Mouse (Mus musculus): ENCODE results near the gene Taok3.

Taok3 gene

DNA sequence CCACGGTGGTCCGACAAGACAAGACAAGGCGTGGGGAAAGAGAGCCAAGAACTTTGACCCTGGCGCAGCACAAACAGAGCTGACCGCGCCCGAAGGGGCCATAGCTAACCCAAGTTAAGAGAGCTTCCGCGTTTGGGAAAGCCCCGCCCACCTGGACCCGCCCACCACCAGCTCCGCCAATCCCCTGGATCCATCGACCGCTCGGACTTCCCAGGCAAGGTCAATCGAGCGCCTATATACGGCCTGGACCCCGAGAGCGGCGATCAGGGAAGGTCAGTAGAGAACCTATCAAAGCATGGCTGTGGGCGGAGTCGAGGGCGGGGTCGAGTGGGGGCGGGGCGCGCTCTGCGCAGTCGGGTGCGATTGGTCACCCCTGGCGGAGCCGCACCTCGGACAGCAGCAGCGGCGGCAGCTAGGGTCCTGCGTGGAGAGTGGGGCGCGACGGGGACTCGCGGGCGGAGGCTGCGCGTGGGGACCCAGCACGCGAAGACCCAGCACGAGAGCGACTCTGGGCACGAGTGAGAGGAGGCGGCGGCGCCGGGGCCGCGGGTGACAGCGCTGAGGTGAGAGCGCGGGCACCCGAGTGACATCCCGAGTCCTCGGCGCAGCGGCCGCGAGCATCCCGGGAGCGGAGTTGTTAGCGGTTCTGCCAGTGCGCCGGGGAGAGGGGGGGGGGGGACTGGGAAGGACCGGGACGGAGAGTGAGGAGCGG lies at the start of gene Taok3:
TSS of gene Taok3 (plus strand) at position 353 of the 712 bp plus-strand sequence.
- in situ Hi-C loops (cut with MseI, MboI) = loop anchor here (5.0 to 25.0 kb wide), 4 partner anchors 155 to 292 kb away; partner anchors contain the start of gene Ksr2 (in 1 of the 2)

DNA sequence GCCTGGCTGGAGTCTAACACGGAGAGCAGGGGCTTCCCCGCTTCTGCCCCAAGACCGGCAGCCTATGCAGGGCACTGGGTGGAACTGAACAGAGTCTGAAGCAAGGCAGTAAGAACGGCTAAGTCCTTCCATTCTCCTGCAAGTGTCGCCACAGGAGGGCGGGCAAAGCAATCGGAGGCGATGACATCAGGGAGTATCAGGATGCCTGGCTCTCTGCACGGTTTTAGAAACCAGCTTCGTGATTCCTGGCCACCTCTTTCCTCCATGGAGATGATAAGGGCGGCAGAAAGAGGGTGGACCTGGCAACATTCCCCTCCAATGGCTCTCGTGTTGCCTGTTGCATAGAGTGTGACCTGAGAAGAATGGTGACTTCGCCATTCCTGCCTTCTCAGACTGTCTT lies 32.2 kb upstream of the Taok3 start:
- in situ Hi-C loops (cut with MseI, MboI) = no loop called here

DNA sequence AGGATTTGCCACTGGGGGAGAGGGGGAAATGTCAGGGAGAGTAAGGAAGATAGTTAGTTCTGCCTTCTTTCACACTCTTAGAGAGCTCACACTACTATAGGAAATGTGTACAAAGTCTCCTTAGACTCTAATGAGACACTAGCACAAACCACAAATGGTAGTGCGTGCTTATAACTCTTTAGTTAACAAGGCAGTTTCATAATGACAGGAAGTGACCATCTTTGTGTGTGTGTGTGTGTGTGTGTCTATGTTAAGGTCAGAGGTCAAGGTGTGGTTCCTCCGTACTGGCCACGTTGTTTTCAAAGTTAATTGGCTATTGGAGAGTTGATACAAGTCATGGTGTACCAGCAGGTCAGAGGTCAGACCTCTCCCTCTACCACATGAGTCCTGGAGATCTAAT lies 30.8 kb upstream of the Taok3 start:
- in situ Hi-C loops (cut with MseI, MboI) = no loop called here

DNA sequence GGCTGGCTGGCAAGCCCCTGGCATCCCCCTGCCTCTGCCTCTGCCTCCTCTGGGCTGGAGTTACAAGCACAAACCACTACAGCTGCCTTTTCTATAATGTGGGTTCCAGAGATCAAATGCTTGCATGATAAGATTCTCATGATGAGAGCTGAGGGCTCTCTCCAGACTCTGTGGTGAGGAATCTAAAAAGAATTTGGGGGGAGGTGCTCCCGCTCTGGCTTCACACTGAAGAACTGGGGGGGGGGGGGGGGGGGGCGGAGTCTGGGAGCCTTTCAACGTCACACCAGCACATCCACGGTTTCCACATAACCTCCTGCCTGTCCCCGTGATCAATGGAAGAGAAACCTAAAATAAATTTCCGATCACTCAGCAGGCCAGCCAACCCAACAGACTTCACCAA lies 30.1 kb upstream of the Taok3 start:
- in situ Hi-C loops (cut with MseI, MboI) = no loop called here

DNA sequence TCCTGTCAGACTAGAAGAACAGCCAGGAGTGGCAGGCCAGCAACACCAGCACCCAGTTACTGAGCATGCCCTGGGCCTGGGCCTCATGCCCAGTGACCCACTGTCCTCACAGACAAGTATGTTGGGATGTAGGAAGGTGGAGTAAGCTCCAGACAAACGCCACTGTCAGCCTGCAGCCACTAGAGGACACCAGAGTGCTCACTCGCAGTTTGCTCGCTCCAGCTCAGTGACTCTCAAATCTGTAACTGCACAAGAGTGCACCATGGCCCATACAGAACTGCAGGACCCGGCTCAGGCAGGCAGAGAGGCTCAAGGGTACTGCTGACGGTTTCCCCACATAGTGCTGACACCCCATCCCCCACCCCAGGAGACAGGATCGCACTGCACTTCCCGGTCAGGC lies 25.5 kb upstream of the Taok3 start:
- in situ Hi-C loops (cut with MseI, MboI) = no loop called here

DNA sequence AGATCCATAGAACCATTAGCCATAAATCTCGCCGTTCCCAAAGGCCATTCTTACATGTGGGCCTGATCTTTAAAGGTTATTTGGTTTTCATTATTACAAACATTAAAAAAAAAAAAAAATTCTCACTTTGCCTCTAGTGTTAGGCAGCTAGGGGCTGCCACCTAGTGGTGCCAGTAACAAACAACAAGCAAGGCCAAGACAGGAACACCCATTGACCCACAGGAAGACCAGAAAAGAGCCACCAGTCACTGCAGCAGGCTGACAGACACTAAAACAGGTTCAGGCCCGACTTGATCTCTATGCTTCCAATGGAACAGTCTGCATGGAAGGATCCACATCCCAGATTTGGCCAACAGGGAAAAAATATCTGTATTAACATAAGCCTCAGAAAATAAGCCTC lies 23.2 kb upstream of the Taok3 start:
- in situ Hi-C loops (cut with MseI, MboI) = no loop called here

DNA sequence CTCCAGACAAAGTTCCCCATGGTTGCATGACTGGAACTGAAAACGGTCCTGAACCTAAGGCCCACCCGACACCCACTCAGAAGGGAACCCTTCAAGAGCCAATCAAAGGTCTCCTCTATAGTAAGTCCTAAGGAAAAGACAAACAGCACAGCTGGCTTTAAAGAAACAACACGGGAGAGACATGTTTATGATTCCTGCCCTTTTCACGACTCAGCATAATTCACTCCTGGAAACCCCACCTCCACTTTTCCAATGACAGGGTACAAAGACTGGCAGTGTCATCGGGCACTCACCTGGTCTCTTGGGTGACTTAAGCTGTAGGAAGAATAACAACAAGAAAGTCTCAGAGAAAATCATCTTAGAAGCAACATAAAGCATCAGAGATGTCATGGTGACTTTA lies 20.9 kb upstream of the Taok3 start:
- in situ Hi-C loops (cut with MseI, MboI) = no loop called here

DNA sequence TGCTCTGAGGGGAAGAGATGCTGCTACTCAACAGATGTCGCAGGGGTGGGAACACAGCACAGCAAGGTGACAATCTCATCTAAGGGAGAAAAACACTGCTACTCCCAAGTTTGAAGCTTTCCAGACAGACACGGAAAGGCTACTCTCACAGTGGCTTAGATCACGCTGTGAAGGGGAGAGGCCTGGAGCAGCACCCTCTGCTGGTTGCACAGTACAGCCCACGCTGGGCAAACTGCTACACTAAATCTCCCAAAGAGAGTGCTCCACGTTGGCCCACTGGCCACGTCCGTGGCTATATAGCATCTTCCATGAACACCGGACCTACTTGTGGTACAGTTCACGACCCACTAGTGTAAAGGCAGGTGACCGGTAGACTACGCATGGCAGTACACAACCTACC lies 20.2 kb upstream of the Taok3 start:
- in situ Hi-C loops (cut with MseI, MboI) = loop anchor here in 1 of 2 experiments (25.0 kb wide), 1 partner anchor 313 kb away; the partner anchor contains the start of gene Ksr2

DNA sequence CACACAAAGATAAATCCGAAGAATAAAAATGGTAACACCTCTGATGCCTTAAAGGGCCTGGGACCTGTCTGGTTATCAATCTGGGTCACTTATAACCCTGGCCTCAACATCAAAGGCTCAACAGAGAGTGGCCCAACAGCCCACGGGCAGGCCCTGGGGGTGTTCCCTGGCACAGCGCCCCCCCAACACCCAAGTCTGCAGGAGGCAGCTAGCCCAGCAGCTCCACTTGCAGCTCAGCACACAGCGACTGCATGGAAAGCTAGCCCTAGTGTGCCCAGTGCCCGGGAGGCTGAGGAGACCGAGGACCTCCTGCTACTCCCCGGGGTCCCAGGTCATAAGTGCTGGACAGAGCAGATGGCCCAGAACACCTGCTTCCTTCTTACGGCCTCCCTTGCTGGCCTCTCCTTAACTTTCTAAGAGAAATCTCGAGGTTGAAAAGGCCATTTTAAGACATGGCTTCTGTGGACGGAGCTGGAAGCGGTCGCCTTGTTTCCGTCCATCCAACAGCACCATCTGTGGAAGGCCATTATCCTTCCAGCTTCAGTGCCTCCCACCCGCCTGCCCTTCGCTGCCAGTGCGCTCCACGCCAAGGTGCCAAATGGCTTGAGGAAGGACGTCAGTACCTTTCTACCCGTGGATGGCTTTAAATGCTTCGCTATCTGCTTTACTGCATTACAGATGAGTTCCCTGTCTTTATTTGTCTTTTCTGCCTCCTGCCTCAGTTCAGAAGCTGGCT lies 16.6 kb upstream of the Taok3 start:
- in situ Hi-C loops (cut with MseI, MboI) = loop anchor here in 1 of 2 experiments (25.0 kb wide), 1 partner anchor 309 kb away; the partner anchor contains the start of gene Ksr2

DNA sequence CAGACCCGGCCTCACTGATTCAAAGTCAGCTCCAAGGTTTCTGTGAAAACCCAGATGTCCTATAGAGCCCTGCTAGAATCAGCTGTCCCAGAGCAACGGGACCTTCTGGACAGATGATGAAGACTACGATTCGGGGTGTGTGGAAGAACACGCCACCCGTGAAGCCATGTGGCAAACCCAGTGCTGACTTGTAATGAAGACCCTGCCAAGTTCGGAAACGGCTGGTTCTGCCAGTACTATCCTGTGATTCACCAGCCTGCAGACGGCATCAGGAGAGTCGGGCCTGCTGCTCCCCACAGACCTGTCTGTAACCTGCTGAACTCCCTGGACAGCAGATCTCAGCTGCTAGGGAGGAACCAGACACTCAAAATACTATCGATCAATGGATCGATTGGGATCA lies 15.6 kb upstream of the Taok3 start:
- in situ Hi-C loops (cut with MseI, MboI) = loop anchor here in 1 of 2 experiments (25.0 kb wide), 1 partner anchor 308 kb away; the partner anchor contains the start of gene Ksr2

DNA sequence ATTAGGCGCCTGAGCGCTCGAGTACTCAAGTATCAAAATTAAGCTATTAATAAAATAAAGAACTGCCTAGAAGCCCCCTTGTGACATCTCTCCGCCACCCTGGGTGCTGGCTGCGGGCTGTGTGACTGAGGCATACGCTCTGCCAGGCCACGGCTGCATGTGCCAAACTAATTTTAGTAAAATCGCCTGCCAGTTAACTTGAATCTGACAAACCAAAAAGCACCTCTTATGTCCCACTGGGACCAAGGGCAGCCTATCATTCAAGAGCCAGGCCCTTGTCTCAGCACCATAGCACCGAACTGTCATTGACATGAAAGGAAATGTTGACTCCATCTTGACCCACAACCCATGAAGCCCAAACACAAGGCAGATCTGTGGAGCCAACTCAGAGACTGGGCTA lies 14.2 kb upstream of the Taok3 start:
- in situ Hi-C loops (cut with MseI, MboI) = loop anchor here in 1 of 2 experiments (25.0 kb wide), 1 partner anchor 307 kb away; the partner anchor contains the start of gene Ksr2

DNA sequence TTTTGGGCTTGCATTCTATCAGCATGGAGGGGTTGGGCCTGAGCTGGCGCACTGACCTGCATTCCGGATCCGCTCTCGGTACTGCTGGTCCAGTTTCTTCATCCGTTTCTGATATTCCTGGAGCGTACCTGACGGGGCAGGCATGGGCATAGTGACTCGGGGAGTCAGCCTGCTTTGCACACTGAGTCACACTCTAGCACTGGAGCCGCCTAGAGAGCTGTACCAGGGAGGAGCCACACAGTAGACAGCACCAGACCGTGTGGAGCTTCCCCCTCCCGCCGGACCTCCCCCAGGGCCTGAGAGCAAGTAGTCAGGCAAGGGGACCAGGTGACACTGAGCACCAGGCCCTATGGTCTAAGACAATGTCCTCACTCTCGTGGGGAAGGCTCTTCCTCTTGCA lies 11.6 kb upstream of the Taok3 start:
- in situ Hi-C loops (cut with MseI, MboI) = loop anchor here in 1 of 2 experiments (25.0 kb wide), 1 partner anchor 304 kb away; the partner anchor contains the start of gene Ksr2

DNA sequence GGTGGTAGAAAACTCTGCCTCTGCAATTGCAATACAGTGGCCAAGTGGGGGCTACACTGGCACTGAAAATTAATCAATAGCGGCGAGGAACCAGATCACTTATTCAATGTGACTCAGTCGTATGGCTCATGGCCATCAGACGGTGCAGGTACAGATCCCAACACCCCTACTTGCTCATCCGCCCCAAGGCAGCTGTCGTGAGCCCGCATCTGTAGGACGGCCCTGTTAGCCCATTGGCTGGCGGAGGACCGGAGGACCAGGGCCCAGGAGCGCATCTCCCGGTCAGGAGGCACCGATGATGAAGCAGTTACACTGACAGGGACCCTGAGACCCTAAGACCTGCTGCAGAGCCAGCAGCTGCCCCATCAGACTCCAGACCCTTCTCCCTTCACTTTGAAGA lies 11.2 kb upstream of the Taok3 start:
- in situ Hi-C loops (cut with MseI, MboI) = loop anchor here in 1 of 2 experiments (25.0 kb wide), 1 partner anchor 304 kb away; the partner anchor contains the start of gene Ksr2

DNA sequence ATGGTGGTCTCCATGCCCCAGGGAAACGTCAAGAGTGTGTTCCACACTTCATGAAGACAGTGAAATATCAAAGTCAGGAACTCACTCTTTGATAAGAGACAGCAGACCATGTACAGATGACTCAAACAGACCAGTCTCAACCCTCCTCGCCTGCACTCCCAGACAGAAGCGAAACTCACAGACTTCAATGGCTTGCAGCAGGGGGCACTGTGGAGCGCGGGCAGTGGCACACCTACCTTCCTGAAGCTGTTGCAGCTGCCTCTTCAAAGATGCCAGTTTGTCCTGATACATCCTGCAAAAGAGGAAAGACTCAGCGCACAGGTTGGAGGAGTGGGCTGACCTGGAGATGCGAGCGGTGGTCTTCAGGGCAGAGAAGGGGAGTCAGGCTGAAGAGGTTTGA lies 10.4 kb upstream of the Taok3 start:
- in situ Hi-C loops (cut with MseI, MboI) = loop anchor here in 1 of 2 experiments (25.0 kb wide), 1 partner anchor 303 kb away; the partner anchor contains the start of gene Ksr2

DNA sequence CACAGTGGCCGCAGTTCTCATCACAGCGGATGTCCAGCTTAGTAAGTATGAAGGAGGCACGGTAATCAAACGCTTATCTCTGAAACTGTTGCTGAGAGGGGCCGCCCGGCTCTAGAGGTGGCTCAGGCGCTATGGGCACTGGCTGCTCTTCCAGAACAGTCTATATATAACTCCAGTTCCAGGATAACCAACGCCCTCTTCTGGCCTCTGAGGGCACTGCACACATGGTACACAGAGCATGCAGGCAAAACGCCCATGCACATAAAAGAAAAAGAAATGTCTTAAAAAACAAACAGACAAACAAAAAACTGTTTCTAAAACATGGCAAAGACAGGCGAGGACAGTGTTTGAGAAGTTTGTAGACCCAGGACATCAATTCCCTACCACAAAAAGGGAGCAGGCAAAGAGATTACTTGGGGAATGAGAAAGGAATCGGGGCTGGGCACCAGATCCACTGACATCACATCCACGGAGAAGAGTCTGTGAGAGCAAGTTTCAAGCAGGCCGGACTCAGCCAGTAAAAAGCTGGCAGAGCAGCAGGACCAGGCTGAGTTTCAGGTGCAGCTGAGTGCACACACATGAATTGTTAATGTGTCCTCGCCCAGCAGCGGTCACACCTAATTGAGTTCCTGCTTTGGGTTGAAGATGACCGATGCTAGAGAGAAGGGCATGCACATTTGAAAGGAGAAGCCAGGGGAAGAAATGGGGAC lies 8.7 kb upstream of the Taok3 start:
- in situ Hi-C loops (cut with MseI, MboI) = loop anchor here (10.0 to 25.0 kb wide), 3 partner anchors 164 to 301 kb away; partner anchors contain the start of gene Ksr2 (in 1 of the 2)

DNA sequence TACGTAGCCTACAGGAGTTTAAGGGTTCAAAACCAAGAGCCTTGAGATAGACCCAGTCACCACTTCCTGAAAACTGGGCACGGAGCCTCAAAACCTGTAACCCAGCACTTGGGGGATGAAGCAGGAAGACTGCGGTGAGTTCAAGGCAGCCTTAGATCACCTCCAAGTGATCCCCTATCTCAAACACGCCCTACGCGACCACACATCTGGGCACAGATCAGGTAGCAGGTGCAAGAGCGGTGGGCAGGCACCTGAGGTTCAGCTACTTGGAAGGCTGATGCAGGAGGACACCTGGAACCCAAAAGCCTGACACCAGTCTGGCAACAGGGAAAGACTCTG lies 8.2 kb upstream of the Taok3 start:
- in situ Hi-C loops (cut with MseI, MboI) = loop anchor here (10.0 to 25.0 kb wide), 3 partner anchors 163 to 301 kb away; partner anchors contain the start of gene Ksr2 (in 1 of the 2)

DNA sequence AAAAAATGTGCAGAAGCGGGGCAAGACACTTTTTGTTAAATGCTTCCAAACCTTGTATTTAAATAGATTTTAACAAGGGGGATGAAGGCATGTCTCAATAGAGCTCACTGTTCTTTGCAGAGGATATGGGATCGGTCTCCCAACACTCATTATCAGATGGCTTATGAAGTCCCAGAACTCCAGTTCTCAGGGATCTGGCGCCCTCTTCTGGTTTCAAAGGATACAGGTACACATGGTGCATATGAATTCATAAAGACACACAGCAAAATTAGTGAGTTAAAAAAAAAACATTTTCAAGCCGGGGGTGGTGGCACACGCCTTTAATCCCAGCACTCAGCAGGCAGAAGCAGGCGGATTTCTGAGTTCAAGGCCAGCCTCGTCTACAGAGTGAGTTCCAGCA lies 6.6 kb upstream of the Taok3 start:
- in situ Hi-C loops (cut with MseI, MboI) = loop anchor here (10.0 to 25.0 kb wide), 3 partner anchors 161 to 299 kb away; partner anchors contain the start of gene Ksr2 (in 1 of the 2)

DNA sequence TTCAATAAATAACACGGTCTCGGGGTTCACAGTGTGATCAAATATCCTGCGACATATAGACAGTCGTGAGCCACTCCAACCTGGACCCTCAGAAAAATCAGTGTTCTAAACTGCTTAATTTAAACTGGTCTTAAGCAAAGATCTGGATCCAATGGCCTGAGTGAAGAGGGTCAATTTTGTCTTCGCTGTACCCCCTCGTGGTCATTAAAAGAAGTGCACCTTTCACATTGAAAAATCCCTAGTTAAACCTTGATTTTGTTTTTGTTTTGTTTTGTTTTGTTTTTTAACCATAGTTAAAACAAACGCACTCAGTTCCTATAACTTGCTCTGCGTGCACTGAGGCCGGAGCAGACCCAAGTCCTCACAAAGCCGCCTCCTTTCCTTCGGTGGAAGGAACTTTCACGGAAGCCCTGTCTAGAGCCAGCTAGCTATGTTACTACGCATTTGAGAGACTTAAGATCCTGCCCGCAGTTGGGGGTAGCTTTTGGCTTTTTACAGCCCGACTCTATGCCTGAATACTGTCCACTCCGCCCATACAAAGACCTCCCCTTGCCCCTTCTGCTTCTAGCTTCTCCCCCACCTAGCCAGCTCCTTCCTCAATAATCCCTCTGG lies 5.2 kb upstream of the Taok3 start:
- in situ Hi-C loops (cut with MseI, MboI) = loop anchor here (10.0 to 25.0 kb wide), 3 partner anchors 160 to 298 kb away; partner anchors contain the start of gene Ksr2 (in 1 of the 2)

DNA sequence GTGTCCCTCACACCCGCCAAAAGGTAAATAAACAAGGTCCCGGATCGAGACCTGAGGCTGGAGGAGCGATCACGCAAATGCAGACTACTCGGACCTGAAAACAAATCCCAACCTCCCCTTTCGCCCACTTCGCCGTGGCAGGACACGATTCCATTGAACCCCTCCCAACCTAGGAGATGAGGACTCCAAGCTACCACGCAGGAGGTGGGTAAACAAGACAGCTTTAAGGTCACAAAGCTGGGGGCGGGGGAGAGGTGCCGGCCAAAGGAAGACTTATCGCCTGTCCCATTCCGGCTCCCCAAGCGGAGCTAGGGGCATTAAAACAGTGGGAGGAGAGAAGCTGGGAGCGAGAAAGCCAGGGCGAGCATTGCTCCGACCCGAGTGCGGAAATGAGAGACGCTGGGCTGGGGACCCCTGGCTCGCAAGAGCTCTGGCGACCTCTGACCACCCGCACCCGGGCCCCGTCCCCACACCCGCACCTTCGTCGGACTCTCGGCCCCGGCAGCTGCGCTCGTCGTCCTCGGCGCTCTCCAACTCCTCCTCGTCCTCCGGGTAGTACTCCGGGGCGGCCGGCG lies 4.6 kb upstream of the Taok3 start:
- in situ Hi-C loops (cut with MseI, MboI) = loop anchor here (10.0 to 25.0 kb wide), 3 partner anchors 160 to 297 kb away; partner anchors contain the start of gene Ksr2 (in 1 of the 2)

DNA sequence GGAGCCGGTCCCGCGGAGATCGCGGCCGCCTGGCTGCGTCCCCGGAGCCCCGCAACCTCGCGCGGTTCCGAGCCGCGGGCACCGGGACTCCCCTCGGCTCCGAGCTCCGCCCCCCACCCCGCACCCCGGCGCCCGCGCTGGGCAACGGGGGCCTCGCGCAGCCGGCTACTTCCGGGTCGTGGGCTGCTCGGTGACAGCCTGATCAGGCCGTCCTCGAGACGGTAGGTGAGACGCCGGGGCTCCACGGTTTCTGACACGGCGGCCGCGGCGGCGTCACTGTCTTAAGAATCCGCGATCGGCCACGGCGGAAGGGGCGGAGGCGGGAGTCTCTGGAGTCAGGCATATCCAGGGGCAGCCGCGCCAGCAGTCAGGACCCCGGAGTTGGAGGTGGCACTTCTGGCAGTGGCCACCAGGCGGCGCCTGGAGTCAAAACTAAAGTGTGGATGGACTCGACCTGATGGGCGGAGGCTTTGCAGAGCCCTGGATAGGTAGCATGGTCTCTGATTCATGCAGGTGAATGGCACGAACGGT lies 4.0 kb upstream of the Taok3 start, which contains the start of gene Suds3:
TSS of gene Suds3 (minus strand) at position 278 of the 531 bp plus-strand sequence.
- in situ Hi-C loops (cut with MseI, MboI) = loop anchor here (10.0 to 25.0 kb wide), 3 partner anchors 159 to 296 kb away; partner anchors contain the start of gene Ksr2 (in 1 of the 2)

Data from mouse trophoblast stem cell (cell line).